Mouse (Mus musculus) T-helper 1 cell (primary cell): ENCODE data around the gene Lmo4.

Source experiments
- in situ Hi-C: fragments of 300-600 bp; cut with MboI, MseI; formaldehyde crosslinking; loops from one replicate; pipeline ENCODE4 v1.15.1; 2025; ENCODE audit warnings: high pct_unique_total_duplicates

Gene Lmo4

GRCm38 (mm10) chr3:144204413-144205311 lies at the start of gene Lmo4:
TSS of gene Lmo4 (minus strand) at chr3:144205220.
- in situ Hi-C loops = loop anchor here (10.0 kb wide), 2 partner anchors 190 to 1940 kb away; partner anchors contain the start of gene Mcoln2

- in situ Hi-C loops = no loop called here
Measured at GRCm38 (mm10) chr3:144254281-144254680, 49.3 kb upstream of the Lmo4 start.

DNA sequence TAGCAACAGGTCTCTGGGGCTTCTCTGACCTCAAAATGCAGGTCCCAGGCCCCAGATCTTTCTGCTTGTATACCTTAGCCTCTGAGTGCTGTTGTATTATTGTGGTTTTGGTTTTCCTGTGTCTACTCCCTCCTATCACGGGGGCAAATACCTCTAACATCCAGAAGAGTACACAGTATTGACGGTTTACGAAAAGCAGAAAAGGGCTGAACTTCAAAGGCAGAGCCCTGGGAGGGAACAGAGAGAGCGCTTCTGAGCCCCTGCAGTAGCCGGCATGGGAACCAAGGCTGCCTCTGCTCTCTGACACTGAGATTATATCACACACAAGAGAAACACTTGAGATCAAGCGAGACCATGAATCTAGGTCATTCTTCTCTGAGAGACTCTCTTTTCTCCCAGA lies 48.0 kb upstream of the Lmo4 start:
- in situ Hi-C loops = no loop called here

DNA sequence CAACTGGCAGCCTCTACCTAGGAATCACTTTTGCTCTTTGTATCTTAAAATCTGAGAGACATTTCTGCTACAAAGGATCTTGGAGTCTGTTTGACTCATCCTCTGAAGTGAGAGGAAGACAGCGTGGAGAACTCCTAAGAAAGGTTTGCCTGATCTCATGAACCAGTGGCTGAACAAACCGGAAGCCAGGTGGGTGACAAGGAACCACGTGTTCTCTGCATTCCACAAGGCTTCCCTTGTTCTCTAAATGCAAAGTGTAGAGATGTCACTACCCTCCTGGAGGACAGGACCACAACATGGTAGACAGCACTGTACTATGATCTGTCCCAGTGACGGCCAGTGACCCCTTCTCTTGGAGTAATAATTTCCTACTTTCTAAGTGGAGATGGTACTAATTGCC lies 47.1 kb upstream of the Lmo4 start:
- in situ Hi-C loops = no loop called here

- in situ Hi-C loops = no loop called here
Measured at GRCm38 (mm10) chr3:144242025-144242673, 37.1 kb upstream of the Lmo4 start.

GRCm38 (mm10) chr3:144241161-144241560 lies 36.1 kb upstream of the Lmo4 start:
- in situ Hi-C loops = no loop called here

DNA sequence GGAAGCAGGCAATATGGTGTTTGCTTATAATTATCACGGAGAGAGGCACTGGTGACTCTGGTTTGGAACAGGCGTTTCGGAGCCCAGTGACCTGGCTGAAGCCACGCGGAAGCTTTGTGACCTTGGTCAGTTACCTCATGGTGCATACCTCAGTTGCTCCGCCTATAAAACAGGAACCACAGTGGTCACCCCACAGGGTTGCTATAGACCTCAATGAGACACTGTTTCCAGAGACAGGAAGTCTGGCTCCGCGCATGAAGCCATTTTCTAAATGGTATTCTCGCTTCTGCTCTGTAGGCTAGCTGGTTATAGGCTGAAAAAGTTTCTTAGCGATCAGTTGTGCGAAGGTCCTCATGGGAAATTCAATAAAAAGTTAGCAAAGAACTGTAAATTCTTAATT lies 33.5 kb upstream of the Lmo4 start:
- in situ Hi-C loops = no loop called here

DNA sequence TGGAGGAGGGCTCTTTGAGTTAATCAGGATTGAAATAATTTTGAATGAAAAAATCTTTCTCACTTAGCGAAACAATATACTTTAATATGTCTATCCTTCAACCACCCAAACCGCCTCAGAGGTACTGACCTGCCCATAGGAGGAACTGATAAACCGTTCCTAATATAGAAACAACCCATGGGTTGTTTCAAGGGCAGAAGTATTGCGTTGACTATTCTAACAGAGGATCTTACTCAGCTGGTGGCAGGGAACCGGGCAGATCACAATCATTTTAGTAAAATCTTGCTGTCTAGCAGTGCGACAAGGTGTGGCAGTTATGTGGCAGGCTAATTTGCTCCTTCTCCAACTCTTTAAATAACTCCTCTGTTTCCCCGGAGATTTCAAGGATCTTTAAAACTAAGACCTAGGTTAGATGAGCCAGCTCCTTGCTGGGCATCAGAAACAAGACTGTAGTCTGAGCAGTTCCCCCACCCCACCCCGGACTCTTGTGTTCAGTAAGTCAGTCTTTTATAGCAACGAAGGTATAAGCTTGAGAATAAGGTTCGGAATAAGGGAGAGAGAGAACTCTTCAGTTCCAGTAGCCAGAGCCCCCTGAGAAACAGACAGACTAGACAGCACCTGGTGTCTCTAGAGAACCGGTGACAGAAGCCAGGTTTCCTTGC lies 27.5 kb upstream of the Lmo4 start:
- in situ Hi-C loops = no loop called here

GRCm38 (mm10) chr3:144231931-144232330 lies 26.9 kb upstream of the Lmo4 start:
- in situ Hi-C loops = no loop called here

DNA sequence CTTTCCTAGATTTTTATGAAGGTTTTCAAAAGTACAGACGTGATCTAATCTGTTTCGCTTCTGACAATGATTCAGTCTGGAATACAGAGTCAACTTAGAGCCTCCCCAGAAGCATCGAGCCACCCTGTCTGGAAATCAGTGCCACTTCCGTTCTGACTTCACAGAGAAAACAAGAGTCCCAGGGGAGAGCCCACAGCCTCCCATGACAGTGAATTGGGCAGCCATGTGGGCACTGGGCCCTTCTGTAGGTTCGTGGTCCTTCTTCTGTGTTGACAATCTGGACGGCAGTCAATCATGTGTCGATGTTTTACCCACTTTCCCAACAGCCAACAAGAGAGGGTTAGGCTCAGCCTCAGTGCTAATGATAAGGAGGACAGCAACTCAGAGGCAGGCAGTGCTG lies 26.4 kb upstream of the Lmo4 start:
- in situ Hi-C loops = no loop called here

DNA sequence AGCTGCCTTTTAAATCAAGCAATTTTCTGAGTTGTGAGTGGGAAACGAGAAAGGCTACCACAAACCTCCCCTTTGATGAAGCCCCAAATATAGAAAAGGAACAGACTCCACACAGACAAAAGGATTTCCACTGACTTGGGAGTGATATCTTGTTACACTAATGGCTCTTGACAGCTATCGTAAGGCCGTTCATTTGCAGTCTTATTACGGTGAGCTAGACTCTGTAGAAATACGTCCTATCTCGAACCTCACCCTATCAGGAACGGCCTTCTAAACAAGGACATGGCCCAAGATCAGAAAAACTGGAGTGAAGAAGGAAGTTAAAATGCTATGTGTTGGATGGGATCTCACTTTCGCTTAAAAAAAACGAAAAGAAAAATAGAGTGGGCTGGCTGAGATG lies 25.0 kb upstream of the Lmo4 start:
- in situ Hi-C loops = no loop called here

DNA sequence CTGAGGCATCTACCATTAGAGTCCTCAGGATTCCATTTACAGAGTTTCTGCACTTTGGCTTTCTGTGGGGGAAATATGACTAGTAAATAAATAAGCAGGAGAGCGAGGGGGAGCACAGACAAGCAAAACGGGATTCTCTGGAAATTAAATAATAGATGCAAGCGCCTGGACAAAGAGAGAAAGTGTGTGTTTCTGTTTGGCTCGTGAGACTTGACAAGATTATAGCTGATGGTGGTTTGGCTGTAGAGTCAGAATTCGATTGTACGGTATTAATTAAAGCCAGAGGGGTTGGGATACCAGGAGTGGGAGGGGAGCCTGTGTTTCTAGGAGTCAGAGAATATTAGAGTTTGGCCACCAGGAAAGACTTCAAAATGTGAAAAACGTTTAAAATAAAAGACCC lies 24.3 kb upstream of the Lmo4 start:
- in situ Hi-C loops = no loop called here

DNA sequence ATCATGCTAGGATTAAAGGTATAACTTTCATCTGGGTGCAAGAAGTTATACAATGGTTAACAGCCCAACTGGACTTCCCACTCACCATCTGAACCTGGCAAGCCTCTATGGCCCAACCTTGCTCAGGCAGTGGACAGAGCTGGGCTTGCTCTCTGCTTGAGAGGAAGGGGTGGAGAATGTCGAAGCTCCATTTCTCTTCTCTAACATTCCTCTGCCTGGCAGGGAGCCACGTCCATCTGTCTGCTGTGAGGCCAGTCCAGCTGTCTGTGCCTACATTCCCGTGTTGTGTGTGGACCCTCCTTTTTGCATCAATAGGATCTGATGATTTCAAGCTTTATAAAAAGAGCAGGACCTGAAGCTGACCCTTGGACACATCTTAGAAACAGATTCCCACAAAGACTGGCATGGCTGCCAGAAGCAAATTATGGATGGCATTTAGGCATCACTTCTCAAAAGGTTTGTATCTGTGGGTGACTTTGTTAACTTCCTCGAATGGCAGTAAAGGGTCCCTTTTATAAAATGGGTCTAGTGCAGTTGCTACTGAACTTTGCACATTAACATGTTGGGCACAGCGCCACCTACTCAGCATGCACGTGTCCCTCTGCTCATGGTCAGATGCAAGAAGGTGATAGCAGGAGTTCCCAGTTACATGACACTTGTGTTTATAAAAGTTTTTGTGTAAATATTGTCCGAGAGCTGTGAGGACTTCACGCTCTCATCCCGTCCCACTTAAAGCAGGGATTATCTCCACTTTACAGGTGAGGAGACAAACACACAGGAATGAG lies 20.6 kb upstream of the Lmo4 start:
- in situ Hi-C loops = no loop called here

- in situ Hi-C loops = no loop called here
Measured at GRCm38 (mm10) chr3:144224594-144224993, 19.6 kb upstream of the Lmo4 start.

- in situ Hi-C loops = no loop called here
Measured at GRCm38 (mm10) chr3:144223377-144224105, 18.5 kb upstream of the Lmo4 start.

- in situ Hi-C loops = no loop called here
Measured at GRCm38 (mm10) chr3:144222381-144222780, 17.4 kb upstream of the Lmo4 start.

DNA sequence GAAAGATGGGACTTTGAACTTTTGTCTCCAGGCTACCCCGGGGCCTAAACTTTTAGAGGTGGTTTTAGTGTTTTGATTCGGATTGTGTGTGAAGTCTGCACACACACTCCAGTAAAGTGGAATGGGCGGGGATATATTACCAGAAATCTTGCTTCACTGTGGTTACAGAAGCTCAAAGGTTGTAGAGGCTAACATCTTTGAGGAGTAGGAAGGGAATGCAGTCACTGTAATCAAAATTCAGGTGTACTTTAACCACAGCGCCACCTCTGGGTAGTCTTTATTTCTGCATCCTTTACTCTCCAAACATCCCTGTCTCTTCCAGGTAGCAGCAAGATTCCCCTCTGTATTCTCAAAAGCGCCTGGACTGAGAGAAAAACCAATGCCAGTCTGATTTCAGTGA lies 2.5 kb upstream of the Lmo4 start:
- in situ Hi-C loops = loop anchor here (10.0 kb wide), 2 partner anchors 187 to 1937 kb away; partner anchors contain the start of gene Mcoln2

- in situ Hi-C loops = loop anchor here (10.0 kb wide), 2 partner anchors 188 to 1938 kb away; partner anchors contain the start of gene Mcoln2
Measured at GRCm38 (mm10) chr3:144206942-144207341, 1.9 kb upstream of the Lmo4 start.

- in situ Hi-C loops = loop anchor here (10.0 kb wide), 2 partner anchors 189 to 1939 kb away; partner anchors contain the start of gene Mcoln2
Measured at GRCm38 (mm10) chr3:144206261-144206660, 1.2 kb upstream of the Lmo4 start.

DNA sequence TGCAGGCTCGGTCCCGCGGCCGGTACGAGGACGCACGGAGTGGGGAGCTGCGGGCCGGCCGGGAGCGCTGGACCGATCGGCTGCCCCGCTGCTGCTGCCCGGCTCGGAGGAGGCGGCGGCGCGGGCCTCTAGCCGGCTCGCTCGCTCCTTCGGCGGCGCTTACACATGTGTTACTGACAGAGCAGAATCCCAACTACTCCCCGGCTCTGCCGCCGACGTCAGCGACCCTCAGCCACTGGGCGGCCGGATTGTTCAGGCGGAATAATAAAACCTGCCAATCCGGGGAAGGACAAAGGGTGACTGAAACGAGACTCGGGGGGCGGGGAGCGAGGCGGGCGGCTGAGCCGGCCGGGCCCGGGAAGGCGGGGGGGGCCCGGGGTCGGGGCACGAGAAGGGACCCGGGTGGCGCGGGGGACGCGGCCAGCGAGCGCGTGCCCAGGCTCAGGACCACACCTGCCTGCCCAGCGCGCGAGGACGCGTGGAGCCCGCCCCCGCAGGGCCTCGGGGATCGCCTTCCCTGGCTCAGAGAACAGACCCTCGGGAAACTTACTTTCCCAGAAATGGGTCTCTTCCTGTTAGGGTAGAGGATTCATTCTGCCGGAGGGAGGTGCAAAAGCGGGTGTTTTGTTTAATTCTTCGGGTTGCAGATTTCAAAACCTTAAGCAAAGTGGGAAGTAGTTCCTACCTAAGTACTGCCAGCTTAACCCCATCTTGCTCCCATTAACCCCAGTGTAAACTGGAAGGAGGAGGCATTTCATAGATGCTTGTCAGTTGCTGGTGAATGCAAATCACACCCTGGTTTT lies 532 bp upstream of the Lmo4 start:
- in situ Hi-C loops = loop anchor here (10.0 kb wide), 2 partner anchors 189 to 1939 kb away; partner anchors contain the start of gene Mcoln2
